Mouse (Mus musculus) heart, embryonic 11.5 days (tissue): ENCODE measurements around the gene Gm525. TPM values are rescaled to one million over a fixed set of nuclear protein-coding genes. Genes with fewer than 3 reads are reported as not detected.
A peak's percentile ranks its signal among the peaks of the same experiment; 100 is the strongest.

ENCODE experiments used
- ATAC-seq: fragments of 200-750 bp; cut with Nextera tagmentation; replicated peaks from 2 replicates; pipeline ENCODE4 v1.8.0; 2017; ENCODE audit warnings: moderate library complexity; ENCODE audit not compliant: insufficient number of reproducible peaks, low FRiP score, low TSS enrichment
- H3K27ac ChIP-seq: fragments of 300-500 bp; sonication (generic); 2 replicates; pipeline ENCODE4 v1.5.1; 2014; ENCODE audit warnings: mild to moderate bottlenecking, low read depth, low read length
- H3K27me3 ChIP-seq: fragments of 300-500 bp; sonication (generic); 2 replicates; pipeline ENCODE4 v1.6.1; 2014; ENCODE audit warnings: mild to moderate bottlenecking, low read length, mixed read lengths; ENCODE audit not compliant: control insufficient read depth, insufficient read depth
- H3K36me3 ChIP-seq: fragments of 300-500 bp; sonication (generic); 2 replicates; pipeline ENCODE4 v1.6.1; 2014; ENCODE audit warnings: mild to moderate bottlenecking, low read length, moderate library complexity, mixed read lengths; ENCODE audit not compliant: control insufficient read depth, insufficient read depth
- H3K4me1 ChIP-seq: fragments of 300-500 bp; sonication (generic); 2 replicates; pipeline ENCODE4 v1.6.1; 2014; ENCODE audit warnings: low read length; ENCODE audit not compliant: control insufficient read depth, insufficient read depth
- H3K4me2 ChIP-seq: fragments of 300-500 bp; sonication (generic); 2 replicates; pipeline ENCODE4 v1.6.1; 2014; ENCODE audit warnings: mild to moderate bottlenecking, moderate library complexity
- H3K4me3 ChIP-seq: fragments of 300-500 bp; sonication (generic); 2 replicates; pipeline ENCODE4 v1.5.1; 2014; ENCODE audit warnings: low read depth, low read length
- H3K9ac ChIP-seq: fragments of 300-500 bp; sonication (generic); 2 replicates; pipeline ENCODE4 v1.6.1; 2014; ENCODE audit warnings: mild to moderate bottlenecking, low read depth, low read length, moderate library complexity
- H3K9me3 ChIP-seq: fragments of 300-500 bp; sonication (generic); replicated peaks from 2 replicates; pipeline ENCODE4 v1.6.1; 2016; ENCODE audit warnings: low read length; ENCODE audit not compliant: control insufficient read depth
- WGBS: fragments of 180-500 bp; shearing (Covaris S2); extraction: QIAGEN DNeasy Blood & Tissue Kit; methylation state at CpG from one replicate; pipeline ENCODE4 v1.1.7; 2014; ENCODE audit not compliant: insufficient replicate concordance; 5-methylcytosine and 5-hydroxymethylcytosine counted together
- polyA plus RNA-seq: library from polyadenylated mRNA; unstranded; fragments of >200 nt; fragmentation: Nextera tagmentation; extraction: Ambion mirVana; gene quantifications from 2 replicates; pipeline ENCODE4 v1.2.1, GENCODE M21; 2014

Gene Gm525
- polyA plus RNA-seq: not detected in 2 replicates

DNA sequence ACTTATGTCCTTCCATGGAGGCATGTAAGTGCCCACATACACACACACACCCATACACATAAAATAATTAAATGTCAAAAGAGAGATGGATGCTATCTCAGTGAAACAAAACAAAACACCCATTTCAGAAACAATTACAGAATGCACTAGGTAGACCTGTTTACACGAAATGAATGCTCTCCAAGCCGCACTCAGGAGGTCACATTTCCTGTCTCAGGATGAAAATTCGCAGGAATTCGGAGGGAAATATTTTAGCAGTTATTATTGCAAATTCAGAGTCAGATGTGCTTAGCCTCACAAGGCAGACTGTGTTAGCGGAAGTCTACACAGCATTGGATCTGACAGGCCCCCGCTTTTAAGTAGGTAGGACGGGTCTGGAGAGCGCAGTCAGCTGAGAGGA, at the start of gene Gm525:
Gene Gm525, plus strand, starts transcription at position 301 of the 400 bp plus-strand sequence.
- Histone ChIP-seq H3K9ac (no peak within 1 kb of the TSS), H3K4me2 (no peak within 1 kb of the TSS), H3K9me3 (no peaks in the 10 kb centered on the region), H3K4me1 (no peaks in the 10 kb centered on the region), H3K27ac (no peak within 1 kb of the TSS), H3K36me3 (no peaks in the 10 kb centered on the region), H3K27me3 (no peaks in the 10 kb centered on the region), H3K4me3 (no peak within 1 kb of the TSS)
- ATAC-seq: no peak
- WGBS: 80% methylated on average over 8 of the region's 8 CpGs

DNA sequence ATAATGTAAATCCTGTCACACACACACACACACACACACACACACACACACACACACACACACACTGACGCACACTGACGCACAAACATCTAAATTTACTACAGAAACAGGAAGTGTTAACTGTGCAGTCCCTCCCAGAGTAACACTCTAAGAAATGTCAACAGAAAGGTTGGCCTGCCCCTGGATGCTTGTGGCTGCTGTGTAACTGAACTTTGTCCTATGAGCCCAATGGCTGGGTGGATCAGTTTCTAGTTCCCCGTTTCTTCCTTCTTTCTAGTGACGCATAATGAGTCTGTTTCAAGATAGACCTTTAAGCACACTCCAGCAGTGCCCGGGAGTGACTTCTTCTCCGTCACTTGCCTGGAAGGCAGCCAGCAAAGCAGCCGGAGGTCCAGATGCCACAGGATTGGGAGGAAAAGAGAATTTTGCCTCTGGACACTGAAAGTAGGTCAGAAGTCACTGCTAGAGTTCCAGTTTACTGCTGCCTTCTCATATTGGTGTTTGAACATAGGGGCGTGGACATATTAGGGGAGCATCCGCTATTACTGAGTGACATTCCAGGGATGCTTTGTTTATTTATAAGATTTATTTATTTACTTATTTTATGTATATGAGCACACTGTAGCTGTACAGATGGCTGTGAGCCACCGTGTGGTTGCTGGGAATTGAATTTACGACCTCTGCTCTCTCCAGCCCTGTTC, 49.3 kb upstream of the Gm525 start:
- H3K27ac ChIP-seq: peak overlapping the region; percentile 62
- H3K4me3 ChIP-seq: no peak overlapping the region
- no peak overlapping the region for H3K9ac ChIP-seq
- no peaks in the 10 kb centered on the region for H3K9me3 ChIP-seq
- peaks cover 23% of the 10 kb centered on the region for H3K4me1 ChIP-seq
- no peak for ATAC-seq
- H3K4me2 ChIP-seq: no peak overlapping the region
- H3K36me3 ChIP-seq: no peaks in the 10 kb centered on the region
- WGBS: 63% methylated on average over 11 of the region's 11 CpGs
- H3K27me3 ChIP-seq: no peaks in the 10 kb centered on the region

- Histone ChIP-seq H3K36me3 (no peaks in the 10 kb centered on the region), H3K4me2 (no peak overlapping the region), H3K9ac (no peak overlapping the region), H3K9me3 (no peaks in the 10 kb centered on the region), H3K4me3 (no peak overlapping the region), H3K27ac (no peak overlapping the region), H3K27me3 (no peaks in the 10 kb centered on the region), H3K4me1 (peaks cover 23% of the 10 kb centered on the region)
- no peak for ATAC-seq
- WGBS: 70% methylated on average over 3 of the region's 3 CpGs
Observed at GRCm38 (mm10) chr11:89025603-89026002, 48.0 kb upstream of the Gm525 start.

DNA sequence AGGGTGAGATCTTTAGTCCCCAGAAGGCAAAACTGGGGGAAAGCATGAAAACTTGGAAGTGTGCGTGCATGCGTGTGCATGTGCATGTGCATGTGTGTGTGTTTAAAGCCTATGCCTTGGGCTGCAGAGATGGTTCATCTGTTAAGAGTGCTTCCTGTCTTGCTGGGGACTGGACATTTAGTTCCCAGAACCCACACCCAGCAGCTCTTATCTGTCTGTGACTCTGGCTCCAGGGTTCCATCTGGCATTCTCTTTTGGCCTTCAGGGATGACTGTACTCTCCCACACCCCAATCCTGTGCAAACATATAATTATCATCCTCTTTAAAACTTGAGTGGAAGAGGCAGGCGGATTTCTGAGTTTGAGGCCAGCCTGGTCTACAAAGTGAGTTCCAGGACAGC, 47.5 kb upstream of the Gm525 start:
- Histone ChIP-seq H3K9me3 (no peaks in the 10 kb centered on the region), H3K4me2 (no peak overlapping the region), H3K4me1 (peaks cover 22% of the 10 kb centered on the region), H3K9ac (no peak overlapping the region), H3K4me3 (no peak overlapping the region), H3K27me3 (no peaks in the 10 kb centered on the region), H3K27ac (no peak overlapping the region), H3K36me3 (no peaks in the 10 kb centered on the region)
- 84% methylated on average over 3 of the region's 3 CpGs for WGBS
- ATAC-seq: no peak

GRCm38 (mm10) chr11:89027955-89028361, 45.7 kb upstream of the Gm525 start:
- H3K4me2 ChIP-seq: no peak overlapping the region
- no peaks in the 10 kb centered on the region for H3K9me3 ChIP-seq
- no peaks in the 10 kb centered on the region for H3K36me3 ChIP-seq
- H3K4me1 ChIP-seq: peaks cover 11% of the 10 kb centered on the region
- 76% methylated on average over 10 of the region's 10 CpGs for WGBS
- H3K27ac ChIP-seq: no peak overlapping the region
- H3K27me3 ChIP-seq: no peaks in the 10 kb centered on the region
- no peak overlapping the region for H3K9ac ChIP-seq
- H3K4me3 ChIP-seq: no peak overlapping the region
- ATAC-seq: no peak

DNA sequence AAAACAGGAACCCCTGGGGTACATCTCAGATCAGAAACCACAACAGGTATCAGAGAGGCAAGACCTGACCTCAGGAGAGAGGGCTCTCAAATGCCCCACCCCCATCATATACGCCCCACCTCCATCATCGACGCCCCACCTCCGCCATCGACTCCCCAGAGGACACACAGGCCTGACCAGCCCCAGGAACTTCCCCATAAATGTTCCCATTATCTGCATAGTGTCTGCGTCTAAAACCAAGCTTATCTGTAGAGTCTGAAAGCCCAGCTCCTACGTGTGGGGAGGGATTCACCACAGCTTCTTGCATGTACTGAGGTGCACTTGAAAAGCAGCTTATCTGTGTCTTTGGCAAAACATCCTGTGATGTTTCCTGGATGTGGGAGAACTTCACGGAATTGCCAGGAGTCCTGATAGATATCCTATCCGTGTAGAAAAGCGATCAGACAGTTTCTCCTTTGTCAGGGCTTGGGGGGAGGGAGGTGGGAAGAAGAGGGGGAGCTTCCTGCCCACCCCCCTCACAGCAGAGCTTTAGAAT, 44.7 kb upstream of the Gm525 start:
- H3K4me2 ChIP-seq: no peak overlapping the region
- H3K27ac ChIP-seq: peak overlapping the region; percentile 50; the same call in 1 of the 2 replicates
- ATAC-seq: peak; percentile 60; the same call in 1 of the 2 replicates
- 14% methylated on average over 10 of the region's 10 CpGs for WGBS
- H3K36me3 ChIP-seq: no peaks in the 10 kb centered on the region
- H3K27me3 ChIP-seq: no peaks in the 10 kb centered on the region
- peaks cover 11% of the 10 kb centered on the region for H3K4me1 ChIP-seq
- H3K4me3 ChIP-seq: no peak overlapping the region
- no peak overlapping the region for H3K9ac ChIP-seq
- H3K9me3 ChIP-seq: no peaks in the 10 kb centered on the region

GRCm38 (mm10) chr11:89030552-89030951, 43.1 kb upstream of the Gm525 start:
- WGBS: 76% methylated on average over 6 of the region's 6 CpGs
- H3K27me3 ChIP-seq: no peaks in the 10 kb centered on the region
- peaks cover 5% of the 10 kb centered on the region; the same call in 1 of the 2 replicates for H3K4me1 ChIP-seq
- no peaks in the 10 kb centered on the region for H3K9me3 ChIP-seq
- ATAC-seq: no peak
- H3K9ac ChIP-seq: no peak overlapping the region
- no peaks in the 10 kb centered on the region for H3K36me3 ChIP-seq
- H3K27ac ChIP-seq: no peak overlapping the region
- H3K4me2 ChIP-seq: no peak overlapping the region
- no peak overlapping the region for H3K4me3 ChIP-seq

DNA sequence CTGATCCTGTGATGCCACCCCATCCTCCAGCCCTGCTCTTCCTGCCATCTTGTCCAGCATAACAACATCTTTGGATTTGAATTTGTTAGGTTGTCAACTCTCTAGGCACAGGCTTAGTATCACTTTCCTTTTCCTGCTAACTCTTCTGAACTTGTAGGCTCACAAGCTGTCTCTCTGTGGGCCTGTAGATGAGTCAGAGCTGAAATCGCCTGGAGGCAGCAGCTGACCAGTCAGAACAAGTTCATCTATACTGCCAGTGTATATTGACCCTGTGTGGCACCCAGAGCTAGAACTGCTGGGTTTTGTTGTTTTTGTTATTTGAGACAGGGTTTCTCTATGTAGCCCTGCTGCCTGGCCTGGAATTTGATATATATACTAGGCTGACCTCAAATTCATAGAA, 42.5 kb upstream of the Gm525 start:
- Histone ChIP-seq H3K27me3 (no peaks in the 10 kb centered on the region), H3K4me1 (peaks cover 5% of the 10 kb centered on the region; the same call in 1 of the 2 replicates), H3K4me3 (no peak overlapping the region), H3K36me3 (no peaks in the 10 kb centered on the region), H3K9ac (no peak overlapping the region), H3K27ac (no peak overlapping the region), H3K9me3 (no peaks in the 10 kb centered on the region), H3K4me2 (no peak overlapping the region)
- no peak for ATAC-seq
- 57% methylated on average over 1 of the region's 1 CpGs for WGBS

GRCm38 (mm10) chr11:89034592-89034991, 39.0 kb upstream of the Gm525 start:
- Histone ChIP-seq H3K9me3 (no peaks in the 10 kb centered on the region), H3K4me1 (no peaks in the 10 kb centered on the region), H3K27me3 (no peaks in the 10 kb centered on the region), H3K27ac (no peak overlapping the region), H3K36me3 (no peaks in the 10 kb centered on the region), H3K4me2 (no peak overlapping the region), H3K9ac (no peak overlapping the region), H3K4me3 (no peak overlapping the region)
- no peak for ATAC-seq
